Mouse (Mus musculus) MEL (cell line): ENCODE data around the gene Cryga.

Experiments
- CTCF ChIP-seq, 3 experiments: IDR thresholded peaks in 2 of 3; conservative IDR thresholded peaks in 1 of 3; 2 replicates each; pipeline ENCODE4 v1.5.1; 2011 to 2012; ENCODE audit warnings: low read length in 3 of 3, low read depth in 2 of 3, mild to moderate bottlenecking in 2 of 3, improper control_type of control experiment in 1 of 3, inconsistent platforms in 1 of 3, mixed read lengths in 1 of 3, moderate library complexity in 1 of 3; ENCODE audit not compliant: control insufficient read depth in 1 of 3, insufficient read depth in 1 of 3, poor library complexity in 1 of 3, severe bottlenecking in 1 of 3
- GATA1 ChIP-seq: IDR thresholded peaks from 2 replicates; pipeline ENCODE4 v1.6.1; 2011; ENCODE audit warnings: low read depth, low read length, improper control_type of control experiment
- KAT2A ChIP-seq: conservative IDR thresholded peaks from 2 replicates; pipeline ENCODE4 v1.6.1; 2012; ENCODE audit warnings: low read depth, low read length, improper control_type of control experiment, inconsistent platforms
- NELFE ChIP-seq: IDR thresholded peaks from 2 replicates; pipeline ENCODE4 v1.6.1; 2011; ENCODE audit warnings: low read depth, low read length, improper control_type of control experiment
- POLR2A ChIP-seq, 2 experiments: IDR thresholded peaks; 2 replicates each; pipeline ENCODE4 v1.6.1; 2011 to 2012; ENCODE audit warnings: low read length in 2 of 2, mild to moderate bottlenecking in 2 of 2, control low read depth in 1 of 2, improper control_type of control experiment in 1 of 2, low read depth in 1 of 2, moderate library complexity in 1 of 2; ENCODE audit not compliant: control insufficient read depth in 1 of 2, insufficient read depth in 1 of 2, poor library complexity in 1 of 2
- TBP ChIP-seq: IDR thresholded peaks from 2 replicates; pipeline ENCODE4 v1.8.0; 2011; ENCODE audit warnings: low read depth, low read length, improper control_type of control experiment

GRCm38 (mm10) chr1:65122574-65123372, 19.6 kb upstream of the Cryga start, which contains the start of gene D630023F18Rik:
- TF ChIP-seq POLR2A (IDR thresholded peaks at IDR 0.05; ENCODE audit: control insufficient read depth in 1 of 2, insufficient read depth in 1 of 2, low read depth in 1 of 2, low read length in 2 of 2, poor library complexity in 1 of 2) (no peak), TBP (no peak), GATA1 (no peak), CTCF (IDR thresholded peaks at IDR 0.05 in 2 of 3, conservative IDR thresholded peaks at IDR 0.05 in 1 of 3; ENCODE audit: control insufficient read depth in 1 of 3, insufficient read depth in 1 of 3, low read depth in 2 of 3, low read length in 3 of 3, poor library complexity in 1 of 3, severe bottlenecking in 1 of 3) (no peak), KAT2A (no peak), NELFE (no peak)
